Mouse (Mus musculus) liver, embryonic 14.5 days (tissue): ENCODE results near the gene Thap3.

ENCODE experiments used
- CTCF ChIP-seq: IDR thresholded peaks from 2 replicates; pipeline ENCODE4 v1.5.1; 2016; ENCODE audit warnings: antibody characterized with exemption, low read depth, control low read depth
- EP300 ChIP-seq: IDR thresholded peaks from 2 replicates; pipeline ENCODE4 v1.6.1; 2016; ENCODE audit warnings: antibody characterized with exemption, low read depth

GRCm38 (mm10) chr4:151988014-151988341 lies 819 bp downstream of the Thap3 start:
- no peak for TF ChIP-seq CTCF
- no peak for TF ChIP-seq EP300
